Mouse (Mus musculus): ENCODE measurements around the gene Fry.

GRCm38 (mm10) chr5:150071738-150072137 is 46.7 kb upstream of the Fry start:
- TF ChIP-seq CTCF (IDR thresholded peaks at IDR 0.05; ENCODE audit: borderline replicate concordance, insufficient read depth, low read length) (no peak), POLR2A (IDR thresholded peaks at IDR 0.05; ENCODE audit: low read depth, low read length) (no peak)

Data from embryonic fibroblast, embryonic 13.5 days (primary cell).